Mouse (Mus musculus) liver, adult (tissue): ENCODE results near the gene Efcab5.

ENCODE experiments used
- GATA4 ChIP-seq: IDR thresholded peaks from 2 replicates; pipeline ENCODE4 v1.6.1; 2014; ENCODE audit warnings: mild to moderate bottlenecking, low read length; ENCODE audit not compliant: insufficient replicate concordance

Gene Efcab5

GRCm38 (mm10) chr11:77188868-77189267, at the start of gene Efcab5:
Gene Efcab5 (minus strand): TSS chr11:77188968.
- no peak for TF ChIP-seq GATA4

GRCm38 (mm10) chr11:77235267-77235666, 46.5 kb upstream of the Efcab5 start:
- no peak for TF ChIP-seq GATA4

GRCm38 (mm10) chr11:77231514-77231913, 42.7 kb upstream of the Efcab5 start:
- TF ChIP-seq GATA4: no peak

DNA sequence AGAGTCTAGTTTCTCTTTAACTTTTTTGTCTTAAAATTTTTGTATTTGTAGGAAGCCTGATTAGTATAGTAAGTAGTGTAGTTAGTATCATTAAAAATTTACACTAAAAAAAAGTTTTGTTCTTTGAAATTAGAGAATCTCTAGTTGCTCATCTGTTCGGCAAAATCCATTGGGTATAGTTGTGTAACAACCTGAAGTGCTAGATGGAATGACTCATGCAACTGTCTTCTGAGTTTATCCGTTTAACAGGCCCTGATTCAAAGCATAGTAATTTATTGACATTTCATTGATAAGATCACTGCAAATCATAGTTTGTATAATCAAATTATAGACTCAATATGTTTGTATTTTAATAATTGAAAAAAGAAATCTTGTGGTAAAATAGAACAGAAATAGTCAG, 42.0 kb upstream of the Efcab5 start:
- no peak for TF ChIP-seq GATA4

- no peak for TF ChIP-seq GATA4
These were observed 28.0 kb upstream of the Efcab5 start for GRCm38 (mm10) chr11:77216761-77217130.

DNA sequence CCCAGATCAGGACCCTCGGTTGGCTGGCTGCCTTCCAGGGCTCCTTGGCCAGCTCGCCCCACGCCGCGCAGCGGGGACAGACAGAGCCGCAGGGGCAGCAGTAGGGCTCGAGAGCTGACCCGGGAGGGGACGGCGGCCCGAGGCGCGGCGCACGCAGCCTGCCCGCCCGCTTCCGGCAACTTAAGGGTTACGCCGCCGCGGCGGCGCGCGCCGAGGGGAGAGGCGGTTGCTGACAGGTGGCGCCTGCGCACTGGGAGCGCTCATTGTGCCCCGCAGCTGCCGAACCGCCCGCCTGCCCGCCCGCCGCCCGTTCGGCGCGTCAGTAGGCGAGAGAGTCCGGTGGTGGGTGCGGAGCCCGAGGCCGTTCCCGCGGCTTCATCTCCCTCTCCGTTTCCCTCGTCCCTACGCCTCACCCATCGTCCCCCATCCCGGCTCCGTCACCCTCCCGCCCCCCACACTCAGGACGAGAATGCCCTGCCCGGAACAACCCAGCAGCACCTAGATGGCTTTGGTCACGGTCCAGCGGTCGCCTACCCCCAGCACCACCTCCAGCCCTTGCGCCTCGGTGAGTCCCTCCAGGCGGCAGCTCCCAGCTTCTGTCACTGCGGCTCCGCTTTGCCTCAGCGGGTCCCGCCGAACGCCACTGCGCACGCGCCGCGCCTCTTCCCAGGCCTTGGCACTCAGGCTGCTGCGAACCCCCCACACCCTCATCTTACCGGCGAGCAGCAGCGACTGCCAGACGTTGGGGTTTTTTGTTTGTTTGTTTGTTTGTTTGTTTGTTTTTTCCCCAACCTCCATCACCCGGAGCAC, 27.4 kb upstream of the Efcab5 start, which contains the start of gene Ssh2:
TSS of gene Ssh2 (plus strand) at position 337 of the 810 bp plus-strand sequence.
- no peak for TF ChIP-seq GATA4

DNA sequence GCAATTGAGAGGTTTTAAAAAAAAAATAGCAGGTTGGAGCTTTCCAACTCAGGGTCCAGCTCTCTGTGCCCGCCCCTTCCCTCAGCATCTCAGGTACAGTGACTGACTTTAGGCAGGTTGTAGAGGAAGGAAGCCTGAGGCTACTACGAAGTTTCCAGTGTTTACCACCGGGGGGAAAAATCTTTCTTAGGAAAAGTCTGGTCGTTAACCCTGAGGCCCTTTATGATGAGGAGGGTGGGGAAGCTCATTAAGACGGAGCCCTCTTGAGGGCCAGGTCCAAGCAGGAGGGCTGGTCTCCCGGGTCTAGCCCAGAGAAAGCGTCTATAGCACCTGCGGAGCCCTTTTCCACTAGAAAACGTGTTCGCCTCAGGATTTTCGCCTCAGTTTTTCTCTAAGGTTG, 26.7 kb upstream of the Efcab5 start:
- TF ChIP-seq GATA4: no peak

DNA sequence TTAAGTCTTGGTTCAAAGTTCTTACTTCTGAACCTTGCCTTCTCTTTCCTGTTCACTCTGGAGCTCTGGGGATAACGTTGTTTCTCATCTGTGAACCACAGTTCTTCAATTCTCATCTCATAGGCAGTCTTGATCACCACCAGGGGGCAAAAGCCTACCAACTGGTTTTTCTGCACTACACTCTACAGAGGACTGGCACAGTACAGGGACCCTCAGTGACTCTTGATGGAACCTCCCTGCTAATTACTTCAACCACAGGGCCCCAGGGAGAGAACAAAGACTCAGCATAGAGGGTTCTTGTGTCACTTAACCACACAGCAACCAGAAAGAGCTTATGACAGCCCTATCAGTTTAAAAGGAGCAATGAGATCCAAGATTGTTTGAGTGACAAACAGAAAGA, 26.0 kb upstream of the Efcab5 start:
- TF ChIP-seq GATA4: no peak

- no peak for TF ChIP-seq GATA4
These were observed 25.4 kb upstream of the Efcab5 start for GRCm38 (mm10) chr11:77214142-77214692.

DNA sequence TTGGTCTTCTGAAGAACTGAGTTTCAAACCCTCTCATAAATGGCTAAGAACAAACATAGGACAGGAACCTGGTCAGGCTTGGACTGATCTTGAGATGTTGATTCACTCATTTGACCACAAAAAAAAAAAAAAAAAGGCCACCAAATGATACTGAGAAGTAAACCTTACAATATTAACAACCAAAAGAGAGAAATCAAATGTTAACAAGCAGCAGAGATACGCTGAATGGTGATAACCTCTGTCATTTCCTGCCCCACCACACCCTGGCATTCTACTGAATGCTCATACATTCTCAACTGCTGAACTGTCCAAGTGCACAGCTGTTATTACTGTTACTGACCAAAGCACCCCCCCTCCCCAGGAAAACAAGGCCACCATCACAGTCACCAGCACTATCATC, 11.9 kb upstream of the Efcab5 start:
- no peak for TF ChIP-seq GATA4

GRCm38 (mm10) chr11:77199636-77200035, 10.9 kb upstream of the Efcab5 start:
- TF ChIP-seq GATA4: peak; percentile 53; the same call in 1 of the 2 replicates

GRCm38 (mm10) chr11:77196181-77197143, 7.7 kb upstream of the Efcab5 start:
- TF ChIP-seq GATA4: no peak

GRCm38 (mm10) chr11:77195360-77196109, 6.8 kb upstream of the Efcab5 start:
- TF ChIP-seq GATA4: peak; percentile 60; the same call in 1 of the 2 replicates

DNA sequence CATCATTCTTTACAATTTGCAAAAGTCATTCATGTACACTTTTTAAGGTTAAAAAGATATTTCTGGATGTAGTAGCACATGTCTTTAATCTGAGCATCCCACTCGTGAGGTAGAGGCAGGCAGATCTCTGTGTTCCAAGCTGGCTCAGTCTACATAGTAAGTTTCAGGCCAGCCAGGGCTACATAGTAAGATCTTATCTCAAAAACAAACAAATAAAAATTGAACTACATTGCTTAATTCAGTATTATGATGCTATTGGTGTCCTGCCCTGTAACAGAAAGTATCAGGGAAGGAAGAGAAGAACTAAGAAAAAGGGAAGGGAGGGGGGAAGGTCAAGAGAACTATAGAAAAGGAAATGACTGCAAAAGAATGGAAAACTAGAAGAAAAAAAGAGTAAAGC, 6.0 kb upstream of the Efcab5 start:
- TF ChIP-seq GATA4: peak; percentile 72; the same call in 1 of the 2 replicates
